Mouse (Mus musculus): ENCODE measurements around the gene Traf4.

Gene Traf4

DNA sequence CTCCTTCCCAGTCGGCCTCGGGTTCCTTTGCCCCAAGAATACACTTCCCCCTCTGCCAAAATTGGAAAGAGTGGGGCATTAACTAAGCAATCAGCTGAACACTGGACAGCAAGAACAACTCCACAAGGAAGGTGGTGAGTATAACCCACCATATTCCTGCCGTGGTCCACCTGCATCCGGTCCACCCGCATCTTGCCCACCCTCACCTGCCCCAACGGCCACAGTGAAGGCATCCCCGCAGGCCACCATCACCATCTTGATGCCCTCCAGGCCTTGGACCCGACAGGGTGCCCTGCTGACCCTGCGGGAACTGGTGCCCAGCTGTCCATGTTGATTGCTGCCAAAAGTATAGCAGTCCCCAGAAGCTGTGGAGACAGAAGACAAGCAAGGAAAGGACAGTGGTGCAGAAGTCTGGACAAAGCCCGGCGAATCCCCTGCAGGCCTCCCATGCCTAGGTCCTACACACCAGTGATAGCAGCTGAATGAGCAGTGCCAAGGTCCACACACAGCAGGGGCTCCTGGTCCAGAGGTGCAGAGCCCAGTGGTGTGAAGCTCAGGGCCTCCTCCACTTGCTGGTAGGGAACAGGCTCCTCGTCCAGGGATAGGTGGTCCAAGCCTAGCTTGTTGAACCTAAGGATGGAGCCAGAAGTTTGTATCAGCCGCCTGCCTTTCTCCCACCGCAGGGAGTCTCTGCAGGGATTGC is 2.0 kb upstream of the Traf4 start:
- in situ Hi-C loops (cut with MseI, MboI): no loop called here

DNA sequence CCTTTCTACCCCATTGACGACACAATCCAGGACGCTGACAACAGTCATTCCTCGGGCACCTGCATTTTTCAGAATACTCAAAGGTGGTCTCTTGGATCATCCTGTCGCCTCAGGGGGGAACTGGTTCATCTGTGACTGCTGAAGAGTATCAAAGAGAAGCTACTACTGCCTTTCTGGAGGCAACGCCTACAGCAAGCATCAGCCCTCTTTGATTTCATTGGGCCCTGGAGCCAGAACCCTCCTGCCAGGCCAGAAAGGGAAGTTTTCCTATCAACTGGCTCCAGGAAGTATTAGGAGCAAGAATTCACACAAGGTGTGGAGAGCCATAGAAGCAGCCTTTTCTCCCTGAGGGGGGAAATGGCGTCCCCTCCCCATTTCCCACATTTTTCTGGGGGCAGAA is 1.3 kb upstream of the Traf4 start:
- in situ Hi-C loops (cut with MseI, MboI): no loop called here

DNA sequence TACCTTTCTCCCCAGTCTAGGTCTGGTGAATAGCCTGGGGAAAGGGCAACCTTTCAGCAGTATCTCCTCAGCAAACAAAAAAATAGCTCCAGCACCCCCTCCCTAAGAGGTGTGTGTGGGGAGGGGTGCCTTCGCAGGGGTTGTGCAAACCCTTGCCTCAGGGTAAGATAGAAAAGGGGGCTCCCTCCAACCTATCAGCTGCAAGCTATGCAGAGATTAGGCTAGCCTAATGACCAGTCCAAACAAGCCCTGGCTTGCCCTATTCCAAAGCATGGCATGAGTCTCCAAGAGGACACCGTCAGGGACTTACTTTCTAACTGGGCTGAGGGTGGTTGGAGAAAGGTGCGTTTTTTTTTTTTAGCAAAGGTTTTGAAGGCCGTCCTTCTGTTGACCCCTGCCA is 772 bp upstream of the Traf4 start:
- in situ Hi-C loops (cut with MseI, MboI): no loop called here

DNA sequence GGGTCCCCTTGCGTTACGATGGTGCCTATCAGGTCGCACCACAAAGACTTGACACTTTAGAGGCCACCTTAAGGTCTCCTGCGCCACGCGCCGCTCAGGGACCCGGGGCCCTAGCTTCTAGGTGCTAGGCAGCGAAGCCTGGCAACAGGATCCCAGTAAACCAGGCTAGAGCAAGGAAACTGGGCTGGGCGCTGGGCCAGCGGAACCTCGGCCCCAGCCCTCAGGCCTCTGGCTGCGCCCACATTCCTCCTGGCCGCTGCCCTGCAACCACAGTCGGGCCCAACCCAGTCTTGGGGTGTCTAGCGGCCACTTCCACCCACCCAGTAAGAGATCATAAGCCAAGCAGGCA is 346 bp upstream of the Traf4 start:
- in situ Hi-C loops (cut with MseI, MboI): no loop called here

DNA sequence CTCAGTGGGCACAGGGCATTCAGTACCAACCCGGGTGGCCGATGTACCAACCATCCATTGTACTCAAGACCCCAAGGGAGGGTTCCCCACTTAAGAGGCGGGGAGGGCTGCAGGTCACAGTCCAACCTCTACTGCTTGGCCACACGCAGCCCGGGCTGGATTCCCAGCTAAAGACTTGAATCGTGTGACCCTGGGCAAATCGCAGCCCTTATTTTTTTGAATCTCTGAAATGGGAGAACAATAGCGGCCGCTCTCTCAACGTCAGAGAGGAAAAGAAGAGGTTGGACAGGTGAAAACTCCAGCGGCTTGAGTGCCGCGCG is 825 bp downstream of the Traf4 start:
- in situ Hi-C loops (cut with MseI, MboI): no loop called here

DNA sequence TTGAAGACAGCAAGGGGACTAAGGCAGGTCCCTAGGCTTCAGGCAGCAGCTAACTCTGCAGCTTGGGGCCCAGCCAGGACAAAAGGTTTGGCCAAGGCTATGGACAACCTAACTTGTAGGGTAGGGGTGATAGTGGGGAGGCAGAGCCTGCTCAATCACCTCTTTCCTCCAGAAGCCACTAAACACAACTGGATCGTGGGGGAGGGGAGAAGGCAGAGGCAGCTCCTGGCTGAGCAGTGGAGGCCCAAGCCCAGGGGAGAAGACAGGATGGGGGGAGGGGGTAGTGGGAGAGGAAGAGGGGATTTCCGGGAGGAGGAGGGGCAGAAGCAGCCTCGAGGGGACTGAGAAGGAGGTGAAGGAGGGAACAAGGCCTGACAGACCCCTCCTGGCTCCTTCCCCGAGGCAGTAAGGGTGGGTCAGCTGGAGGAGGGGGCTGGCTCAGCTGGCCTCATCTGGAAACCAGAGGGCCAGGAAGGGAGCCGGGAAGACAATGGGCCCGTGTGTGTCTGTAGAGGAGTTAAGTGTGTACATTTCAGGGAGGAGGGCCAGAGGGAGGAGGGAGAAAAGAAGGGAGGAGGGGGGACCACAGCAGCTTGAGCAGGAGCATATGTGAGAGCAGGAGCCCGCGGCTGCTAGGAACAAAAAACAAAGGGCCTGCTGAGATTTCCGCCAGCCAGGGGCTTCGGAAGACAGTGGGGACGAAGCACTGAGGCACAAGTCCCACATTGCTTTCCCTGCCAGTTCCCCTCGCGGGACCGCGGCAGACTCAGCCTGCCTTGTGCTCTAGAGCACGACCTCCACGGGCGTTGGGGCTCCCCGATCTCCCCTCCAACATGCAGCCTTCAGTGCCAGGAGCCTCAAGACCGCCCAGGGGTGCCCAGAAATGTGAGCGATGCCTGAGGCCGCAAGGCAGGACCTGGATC is 1.4 kb downstream of the Traf4 start:
- in situ Hi-C loops (cut with MseI, MboI): no loop called here

DNA sequence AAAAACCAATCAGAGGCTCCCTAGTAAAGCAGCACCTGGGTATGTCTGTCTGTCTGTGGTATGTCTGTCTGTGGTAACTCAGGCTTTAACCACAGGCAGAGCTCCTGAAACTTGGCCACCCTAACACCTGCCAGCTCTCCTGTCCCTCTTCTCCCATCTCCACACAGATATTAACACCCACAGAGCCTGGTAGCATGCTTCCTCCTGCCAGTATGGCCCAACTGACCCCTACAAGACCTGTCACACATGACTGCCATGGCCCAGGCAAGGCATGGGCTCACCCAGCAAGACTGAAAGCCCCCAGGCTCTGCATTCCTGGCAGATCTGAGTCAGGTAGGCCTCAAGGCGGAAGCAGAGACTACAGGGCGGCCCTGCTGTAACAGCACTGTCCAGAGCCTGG is 2.3 kb downstream of the Traf4 start:
- in situ Hi-C loops (cut with MseI, MboI): no loop called here

DNA sequence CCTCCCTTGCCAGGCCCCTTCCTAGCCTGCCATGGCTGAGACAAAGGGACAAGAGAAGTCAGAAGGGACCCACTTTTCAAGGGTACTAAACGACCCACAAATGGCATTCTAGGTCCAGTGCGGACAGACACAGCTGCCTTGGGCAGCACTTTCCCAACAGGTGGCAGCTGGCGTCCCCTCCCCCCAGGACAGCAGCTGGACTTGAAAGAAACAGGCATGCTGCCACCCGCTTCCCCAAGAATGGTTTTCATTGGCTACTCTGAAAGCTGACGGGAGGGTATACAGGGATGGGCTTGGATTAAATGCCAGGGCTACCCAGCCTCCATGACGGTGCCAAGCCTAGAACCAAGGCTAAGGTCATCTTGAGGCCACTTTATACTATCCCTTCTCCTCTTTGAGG is 2.9 kb downstream of the Traf4 start:
- in situ Hi-C loops (cut with MseI, MboI): no loop called here

DNA sequence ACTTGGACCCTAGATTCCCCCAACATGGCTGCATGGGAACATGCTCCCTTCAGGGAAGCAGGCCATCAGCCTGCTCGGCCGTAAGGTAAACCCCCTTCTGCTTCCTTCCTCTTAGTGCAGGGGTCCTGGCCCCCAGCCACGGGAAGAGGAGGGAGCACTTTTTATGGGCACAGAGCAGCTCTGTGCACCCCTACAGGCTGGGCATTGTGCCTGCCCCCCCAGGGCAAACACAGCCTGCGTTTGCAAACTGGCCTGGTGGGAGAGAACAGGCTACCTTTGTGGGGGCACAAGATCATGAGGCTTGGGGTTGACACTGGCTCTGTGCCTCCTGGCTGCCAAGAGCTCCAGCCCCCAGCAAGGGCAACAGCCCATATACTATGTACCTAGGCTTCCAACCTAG is 3.4 kb downstream of the Traf4 start:
- in situ Hi-C loops (cut with MseI, MboI): no loop called here

DNA sequence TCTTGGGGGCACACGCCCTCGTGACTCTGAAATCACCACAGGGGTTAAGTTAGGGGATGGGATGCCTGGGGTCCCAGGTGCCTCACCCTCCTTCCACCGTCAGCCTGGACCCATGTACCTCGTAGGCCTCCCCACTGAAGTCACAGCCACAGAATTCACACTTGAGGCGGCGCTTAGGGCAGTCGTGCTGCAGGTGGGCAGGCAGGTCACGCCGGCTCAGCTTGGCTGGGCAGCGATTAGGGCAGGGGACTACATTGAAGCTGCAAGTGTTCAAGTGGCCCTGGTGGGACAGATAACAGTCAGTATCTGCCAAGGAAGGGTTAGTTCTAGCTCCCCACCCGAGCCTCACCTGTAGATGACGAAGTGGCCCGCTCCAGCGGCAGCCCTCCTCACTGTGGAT is 4.2 kb downstream of the Traf4 start:
- in situ Hi-C loops (cut with MseI, MboI): no loop called here

DNA sequence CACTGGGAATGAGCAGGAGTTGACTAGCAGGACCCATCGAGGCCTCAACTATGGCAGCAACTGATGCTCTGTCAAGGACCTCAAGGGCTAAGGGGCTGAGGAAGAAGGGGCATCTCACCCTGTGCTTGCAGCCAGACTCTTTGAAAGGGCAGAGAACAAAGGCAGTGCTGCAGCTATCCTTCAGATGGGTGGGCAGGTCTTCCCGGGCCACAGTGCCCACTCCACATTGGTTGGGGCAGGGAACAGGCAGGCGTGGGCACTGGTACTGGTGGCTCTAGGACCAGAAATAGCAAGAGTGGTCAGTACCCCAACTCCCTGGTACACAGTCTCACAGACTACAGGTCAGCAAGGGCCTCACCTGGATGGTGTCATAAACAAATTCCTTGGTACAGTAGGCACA is 4.7 kb downstream of the Traf4 start:
- in situ Hi-C loops (cut with MseI, MboI): no loop called here

DNA sequence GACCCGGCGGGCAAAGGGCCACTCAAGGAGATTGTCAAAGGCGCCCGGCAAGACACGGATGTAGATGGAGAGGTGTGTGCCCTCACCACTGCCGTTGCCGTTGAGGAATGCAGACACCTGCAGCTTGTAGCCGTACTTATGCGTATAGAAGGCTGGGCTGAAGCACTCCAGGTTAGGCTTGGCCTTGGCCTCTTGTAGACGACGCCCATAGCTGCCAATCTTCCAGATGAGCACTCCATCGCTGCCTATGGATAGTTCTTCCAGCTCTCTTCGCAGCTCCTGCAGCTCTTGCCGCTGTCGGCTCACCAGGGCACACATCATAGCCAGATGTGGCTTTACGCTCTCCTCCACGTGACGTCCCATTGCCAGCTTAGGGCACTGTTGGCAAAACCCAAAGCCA is 5.2 kb downstream of the Traf4 start:
- in situ Hi-C loops (cut with MseI, MboI): no loop called here

DNA sequence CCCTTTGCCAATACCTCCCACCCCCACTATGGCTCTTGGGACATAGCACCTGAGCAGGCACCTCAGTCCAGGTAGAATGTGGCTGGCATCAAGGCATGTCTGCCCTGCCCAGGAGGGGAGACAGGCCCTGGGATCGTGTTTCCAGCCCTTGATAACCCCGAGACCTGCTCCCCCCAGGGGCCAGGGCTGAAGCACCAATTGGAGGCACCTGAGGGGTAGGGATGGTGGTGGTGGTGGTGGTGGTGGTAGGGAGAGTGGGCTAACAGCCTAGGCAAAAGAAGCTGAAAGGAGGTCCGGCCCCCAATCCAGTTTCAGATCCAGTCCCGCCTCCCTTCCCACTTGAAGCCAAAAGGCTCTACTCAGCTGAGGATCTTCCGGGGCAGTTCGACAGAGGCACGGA is 5.8 kb downstream of the Traf4 start:
- in situ Hi-C loops (cut with MseI, MboI): no loop called here

DNA sequence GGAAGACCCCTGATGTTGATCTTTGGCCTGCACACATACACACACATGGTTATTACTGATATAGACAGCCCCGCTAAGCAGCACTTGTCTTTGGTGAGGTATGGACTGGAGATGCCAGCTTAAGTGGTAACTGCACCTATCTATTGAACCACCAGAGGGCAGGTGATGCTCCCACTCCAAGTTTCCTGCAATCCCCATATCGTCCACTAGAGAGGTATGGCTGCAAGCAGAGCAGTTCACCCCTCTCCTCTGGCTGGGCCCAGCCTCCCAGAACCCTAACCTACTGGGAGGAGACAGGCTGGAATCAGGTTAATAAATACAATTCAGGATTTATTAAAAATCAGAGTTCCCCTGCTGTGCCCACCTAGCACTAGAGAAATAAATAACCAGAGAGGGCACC is 6.3 kb downstream of the Traf4 start:
- in situ Hi-C loops (cut with MseI, MboI): no loop called here

DNA sequence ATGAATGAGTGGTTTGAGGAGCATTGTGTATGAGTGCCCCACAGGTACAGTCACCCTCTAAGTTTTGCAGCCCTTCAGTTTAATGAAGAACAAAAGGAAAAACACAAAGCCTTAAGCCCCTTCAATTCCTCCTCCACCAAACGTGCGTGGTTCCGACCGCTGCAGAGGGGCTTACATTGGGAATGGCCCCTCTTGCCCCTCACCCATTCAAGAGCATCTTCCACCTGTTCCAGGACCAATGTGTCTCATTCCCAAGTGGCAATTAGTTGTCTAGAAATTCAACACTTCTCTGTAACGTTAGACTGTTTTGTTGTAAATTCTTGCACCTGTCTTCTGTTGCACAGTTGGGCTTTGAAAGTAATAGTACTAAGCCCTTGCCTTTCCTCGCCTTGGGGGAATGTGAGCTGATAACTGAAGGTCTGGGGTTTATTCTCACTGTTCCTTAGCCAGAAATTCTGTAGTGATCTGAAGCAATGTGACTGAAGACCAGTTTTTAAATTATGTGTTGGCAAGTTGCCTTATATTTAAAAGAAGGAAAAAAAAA is 9.2 kb downstream of the Traf4 start:
- in situ Hi-C loops (cut with MseI, MboI): no loop called here

DNA sequence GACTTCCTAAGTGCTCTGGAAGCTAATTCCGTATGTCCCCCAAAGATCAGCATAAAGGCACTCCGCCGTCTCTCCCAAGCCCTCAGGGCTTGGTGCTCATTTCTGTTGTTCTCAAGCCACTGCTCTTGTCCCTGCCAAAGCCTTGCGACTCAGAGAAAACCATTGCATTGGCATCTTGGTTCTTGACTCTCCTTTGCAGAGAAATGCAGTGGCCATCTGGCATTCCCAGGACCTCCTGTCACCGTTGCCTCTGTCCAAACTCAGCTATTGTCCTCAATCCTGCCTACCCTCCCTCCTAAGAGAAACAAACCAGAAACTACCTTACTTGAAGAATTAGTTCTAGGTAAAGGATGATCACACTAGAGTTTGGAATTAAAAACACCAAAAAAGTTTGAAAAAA is 9.7 kb downstream of the Traf4 start:
- in situ Hi-C loops (cut with MseI, MboI): no loop called here

DNA sequence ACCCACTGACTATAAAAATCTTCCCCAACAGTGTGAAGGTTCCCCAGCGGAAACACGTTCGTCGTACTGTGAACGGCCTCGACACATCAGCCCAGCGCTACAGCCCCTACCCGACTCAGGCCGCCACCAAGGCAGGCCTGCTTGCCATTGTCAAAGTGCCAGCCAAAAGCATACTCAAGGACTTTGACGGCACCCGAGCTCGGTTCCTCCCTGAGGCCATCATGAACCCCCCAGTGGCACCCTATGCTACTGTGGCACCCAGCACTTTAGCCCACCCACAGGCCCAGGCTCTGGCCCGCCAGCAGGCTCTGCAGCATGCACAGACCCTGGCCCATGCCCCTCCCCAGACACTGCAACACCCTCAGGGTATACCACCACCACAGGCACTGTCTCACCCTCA is 11.6 kb downstream of the Traf4 start:
- in situ Hi-C loops (cut with MseI, MboI): loop anchor here in 1 of 2 experiments (5.0 kb wide), 1 partner anchor 51 kb away; no protein-coding TSS in a partner anchor

DNA sequence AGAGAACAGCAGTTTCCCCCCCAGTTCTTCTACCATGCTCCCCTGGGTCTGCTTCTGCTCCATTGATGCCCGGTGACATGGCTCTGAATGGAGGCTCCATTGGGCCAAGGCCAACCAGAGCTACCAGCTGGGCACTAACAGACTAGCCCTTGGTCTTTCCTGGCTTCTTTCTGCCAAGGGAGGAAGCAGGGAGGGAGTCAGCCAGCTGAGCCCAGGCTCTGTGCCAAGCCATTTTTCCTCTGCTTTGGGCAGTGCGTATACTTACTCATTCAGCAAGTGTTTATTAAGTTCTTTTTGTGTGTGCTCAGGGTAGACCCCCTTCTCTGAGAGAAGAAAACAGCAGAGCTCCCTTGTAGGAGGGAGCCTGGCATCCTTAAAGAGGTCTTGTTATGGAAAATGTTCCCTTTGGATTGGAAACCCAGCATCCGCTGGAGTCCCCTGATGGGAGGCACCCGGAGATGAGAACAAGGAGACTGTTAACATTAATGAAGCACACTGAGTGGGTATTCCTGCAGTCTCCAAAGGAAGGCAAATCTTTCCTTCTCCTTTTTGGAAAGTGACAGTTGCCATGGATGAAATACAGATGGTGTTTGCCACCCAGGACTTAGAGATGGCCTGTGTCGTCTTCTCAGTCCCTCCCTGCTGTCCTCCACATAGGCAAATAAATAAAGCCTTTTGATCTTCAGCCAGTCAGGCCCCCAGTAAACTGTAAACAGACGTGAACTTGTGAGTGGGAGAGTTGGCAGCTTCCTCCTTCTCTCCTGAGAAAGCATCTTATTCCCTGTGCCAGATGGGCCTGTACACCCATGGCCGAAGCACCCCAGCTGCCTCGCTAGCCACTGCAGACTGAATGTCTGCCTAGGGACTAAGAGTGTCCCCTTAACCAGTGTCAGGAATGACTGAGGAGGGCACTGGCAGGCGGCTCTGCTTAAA is 12.8 kb downstream of the Traf4 start:
- in situ Hi-C loops (cut with MseI, MboI): loop anchor here in 1 of 2 experiments (5.0 kb wide), 1 partner anchor 50 kb away; no protein-coding TSS in a partner anchor

DNA sequence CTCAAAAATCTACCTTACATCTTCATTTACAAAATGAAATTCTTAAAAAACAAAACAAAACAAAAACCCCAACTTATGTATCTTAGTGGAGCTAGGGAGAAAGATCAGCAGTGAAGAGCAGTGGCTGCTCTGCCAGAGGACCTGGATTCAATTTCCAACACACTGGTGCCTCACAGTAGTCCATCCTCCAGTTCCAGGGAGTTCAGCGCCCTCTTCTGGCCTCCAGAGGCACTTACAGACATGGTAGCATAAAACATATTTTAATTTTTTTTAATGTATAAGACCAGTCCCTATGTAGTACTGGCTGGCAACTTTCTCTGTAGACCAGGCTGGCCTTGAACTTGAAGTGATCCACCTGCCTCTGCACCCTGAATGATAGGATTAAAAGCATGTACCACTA is 14.2 kb downstream of the Traf4 start:
- in situ Hi-C loops (cut with MseI, MboI): loop anchor here in 1 of 2 experiments (5.0 kb wide), 1 partner anchor 49 kb away; no protein-coding TSS in a partner anchor

DNA sequence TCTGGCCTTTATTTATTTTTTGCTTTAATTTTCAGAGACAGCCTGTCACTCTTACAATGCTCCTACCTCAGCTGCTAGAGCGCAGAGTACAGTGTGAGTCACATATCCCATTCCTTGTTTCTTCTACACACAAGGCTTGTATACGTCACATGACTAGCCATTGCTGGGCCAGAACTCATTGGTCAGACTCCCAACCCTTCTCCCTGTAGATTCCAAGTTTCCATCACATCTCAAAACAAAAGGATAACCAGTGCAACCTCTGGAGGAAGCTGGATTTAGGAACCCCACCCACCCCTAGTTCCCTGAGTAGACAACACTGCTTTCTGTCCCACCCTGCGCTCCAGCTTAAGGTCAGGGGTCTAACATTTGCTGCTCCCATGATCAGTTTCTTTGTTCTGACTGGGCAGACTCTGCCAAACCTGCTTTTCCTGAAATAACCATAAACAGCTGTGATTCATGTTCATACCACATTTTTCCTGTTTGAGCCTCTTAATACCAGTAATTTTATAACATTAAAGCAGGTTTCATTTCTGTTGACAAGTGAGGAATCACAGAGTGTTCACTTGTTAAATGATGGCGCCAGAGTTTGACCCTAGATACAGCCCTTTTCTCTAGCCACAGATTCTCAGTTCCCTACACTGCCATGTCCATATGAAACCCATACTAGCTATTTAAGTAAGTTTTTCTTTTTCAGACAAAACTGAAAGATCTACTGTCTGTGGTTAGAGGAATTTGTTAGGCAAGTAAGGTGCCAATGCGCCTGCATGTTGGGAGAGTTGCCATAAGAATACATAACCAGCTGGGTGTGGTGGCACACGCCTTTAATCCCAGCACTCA is 18.5 kb downstream of the Traf4 start:
- in situ Hi-C loops (cut with MseI, MboI): no loop called here

DNA sequence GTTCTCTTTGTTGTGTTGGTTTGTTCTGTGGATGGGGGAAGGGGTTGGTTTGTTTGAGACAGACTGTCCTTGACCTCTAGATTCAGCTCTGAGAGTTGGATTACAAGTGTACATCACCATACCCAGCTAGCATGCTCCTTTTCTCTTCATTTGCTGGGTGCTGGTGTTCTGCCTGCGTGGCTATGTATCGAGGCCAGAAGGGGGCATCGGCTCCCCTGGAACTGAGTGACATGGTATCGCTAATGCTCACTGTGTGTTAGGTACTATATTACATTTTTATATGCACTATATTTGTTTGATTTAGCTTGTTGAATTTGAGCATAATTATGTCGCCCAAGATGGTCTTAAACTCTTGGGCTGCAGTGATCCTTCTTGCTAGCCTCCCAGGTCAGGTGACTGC is 19.2 kb downstream of the Traf4 start:
- in situ Hi-C loops (cut with MseI, MboI): no loop called here

Data from mouse trophoblast stem cell (cell line).